Mouse (Mus musculus) lung, postnatal 0 days (tissue): ENCODE data around the gene Ccnl1. TPM values are rescaled to one million over a fixed set of nuclear protein-coding genes. Genes with fewer than 3 reads are reported as not detected.

Source experiments
- ATAC-seq: fragments of 200-750 bp; cut with Nextera tagmentation; 2 replicates; pipeline ENCODE4 v1.8.0; 2017; ENCODE audit warnings: moderate library complexity
- DNase-seq: peaks from one replicate; pipeline ENCODE4 v3.0.0-alpha.2; 2016; ENCODE audit warnings: low spot score
- H3K27ac ChIP-seq: fragments of 300-500 bp; sonication (generic); 2 replicates; pipeline ENCODE4 v1.5.1; 2014; ENCODE audit warnings: antibody characterized with exemption, mild to moderate bottlenecking, low read length, mixed read lengths
- H3K27me3 ChIP-seq: fragments of 300-500 bp; sonication (generic); replicated peaks from 2 replicates; pipeline ENCODE4 v1.6.1; 2014; ENCODE audit warnings: low read length, mixed read lengths; ENCODE audit not compliant: insufficient read depth
- H3K36me3 ChIP-seq: fragments of 300-500 bp; sonication (generic); 2 replicates; pipeline ENCODE4 v1.6.1; 2014; ENCODE audit warnings: low read length, mixed read lengths; ENCODE audit not compliant: insufficient read depth
- H3K4me1 ChIP-seq: fragments of 300-500 bp; sonication (generic); 2 replicates; pipeline ENCODE4 v1.6.1; 2014; ENCODE audit warnings: antibody characterized with exemption, low read depth, low read length, mixed read lengths; ENCODE audit not compliant: insufficient read depth
- H3K4me2 ChIP-seq: fragments of 300-500 bp; sonication (generic); replicated peaks from 2 replicates; pipeline ENCODE4 v1.6.1; 2014; ENCODE audit warnings: low read depth, mild to moderate bottlenecking, low read length, moderate library complexity, mixed read lengths
- H3K4me3 ChIP-seq: fragments of 300-500 bp; sonication (generic); 2 replicates; pipeline ENCODE4 v1.5.1; 2014; ENCODE audit warnings: low read depth, low read length
- H3K9ac ChIP-seq: fragments of 300-500 bp; sonication (generic); replicated peaks from 2 replicates; pipeline ENCODE4 v1.6.1; 2014; ENCODE audit warnings: low read depth, mild to moderate bottlenecking
- H3K9me3 ChIP-seq: fragments of 300-500 bp; sonication (generic); 2 replicates; pipeline ENCODE4 v1.6.1; 2016; ENCODE audit warnings: low read length, mixed read lengths
- CTCF ChIP-seq: IDR thresholded peaks from 2 replicates; pipeline ENCODE4 v1.5.1; 2016; ENCODE audit warnings: antibody characterized with exemption, mild to moderate bottlenecking
- EP300 ChIP-seq: IDR thresholded peaks from 2 replicates; pipeline ENCODE4 v1.6.1; 2016; ENCODE audit warnings: antibody characterized with exemption, mild to moderate bottlenecking, control low read depth
- WGBS: fragments of 180-500 bp; shearing (Covaris S2); extraction: QIAGEN DNeasy Blood & Tissue Kit; methylation state at CpG from one replicate; pipeline ENCODE4 v1.1.7; 2014; 5-methylcytosine and 5-hydroxymethylcytosine counted together
- polyA plus RNA-seq: library from polyadenylated mRNA; unstranded; fragments of >200 nt; fragmentation: Nextera tagmentation; extraction: Ambion mirVana; gene quantifications from 2 replicates; pipeline ENCODE4 v1.2.1, GENCODE M21; 2015

Gene Ccnl1
- polyA plus RNA-seq, 1 experiment from 2014 or later: 94.5 TPM

- H3K36me3 ChIP-seq: no peaks in the 10 kb centered on the region
- H3K4me3 ChIP-seq: no peak overlapping the region
- ATAC-seq (no peak), DNase-seq (peak; percentile 6)
- H3K27ac ChIP-seq: no peak overlapping the region
- no peak overlapping the region for H3K9ac ChIP-seq
- peaks cover 17% of the 10 kb centered on the region for H3K4me1 ChIP-seq
- 71% methylated on average over 5 of the region's 5 CpGs for WGBS
- H3K4me2 ChIP-seq: no peak overlapping the region
- H3K27me3 ChIP-seq: no peaks in the 10 kb centered on the region
- TF ChIP-seq CTCF (no peak), EP300 (peak; percentile 54)
- H3K9me3 ChIP-seq: no peaks in the 10 kb centered on the region
Observed at GRCm38 (mm10) chr3:65925058-65925740, 32.9 kb downstream of the Ccnl1 start.

- H3K27me3 ChIP-seq: no peaks in the 10 kb centered on the region
- H3K4me3 ChIP-seq: no peak overlapping the region
- H3K9ac ChIP-seq: no peak overlapping the region
- no peak overlapping the region for H3K27ac ChIP-seq
- 67% methylated on average over 6 of the region's 6 CpGs for WGBS
- TF ChIP-seq CTCF (no peak), EP300 (no peak)
- H3K4me2 ChIP-seq: no peak overlapping the region
- peak; percentile 16 for DNase-seq
- ATAC-seq: peak; percentile 58
- no peaks in the 10 kb centered on the region for H3K36me3 ChIP-seq
- peaks cover under 1% of the 10 kb centered on the region; the same call in 1 of the 2 replicates for H3K4me1 ChIP-seq
- H3K9me3 ChIP-seq: no peaks in the 10 kb centered on the region
Observed at GRCm38 (mm10) chr3:65922420-65922819, 35.6 kb downstream of the Ccnl1 start.

GRCm38 (mm10) chr3:65921671-65922070 is 36.4 kb downstream of the Ccnl1 start:
- ATAC-seq (no peak), DNase-seq (no peak)
- no peaks in the 10 kb centered on the region for H3K4me1 ChIP-seq
- H3K27ac ChIP-seq: no peak overlapping the region
- TF ChIP-seq EP300: no peak
- H3K9me3 ChIP-seq: no peaks in the 10 kb centered on the region
- no peaks in the 10 kb centered on the region for H3K27me3 ChIP-seq
- no peak overlapping the region for H3K9ac ChIP-seq
- H3K36me3 ChIP-seq: no peaks in the 10 kb centered on the region
- no peak overlapping the region for H3K4me3 ChIP-seq
- H3K4me2 ChIP-seq: no peak overlapping the region
- WGBS: 83% methylated on average over 1 of the region's 1 CpGs

- WGBS: 100% methylated on average over 2 of the region's 2 CpGs
Observed at GRCm38 (mm10) chr3:65919016-65919415, 39.0 kb downstream of the Ccnl1 start.

GRCm38 (mm10) chr3:65912928-65913327 is 45.1 kb downstream of the Ccnl1 start:
- 60% methylated on average over 4 of the region's 4 CpGs for WGBS
- DNase-seq (no peak), ATAC-seq (no peak)
- no peak overlapping the region for H3K27ac ChIP-seq
- TF ChIP-seq CTCF: no peak
- no peak for TF ChIP-seq EP300
- no peaks in the 10 kb centered on the region for H3K4me1 ChIP-seq
- H3K4me2 ChIP-seq: no peak overlapping the region
- H3K4me3 ChIP-seq: no peak overlapping the region
- no peak overlapping the region for H3K9ac ChIP-seq
- H3K9me3 ChIP-seq: no peaks in the 10 kb centered on the region
- H3K27me3 ChIP-seq: no peaks in the 10 kb centered on the region
- no peaks in the 10 kb centered on the region for H3K36me3 ChIP-seq

More at GRCm38 (mm10) chr3:65919016-65919415, 39.0 kb downstream of the Ccnl1 start:
- Histone ChIP-seq H3K27me3 (no peaks in the 10 kb centered on the region), H3K4me2 (no peak overlapping the region), H3K4me3 (no peak overlapping the region), H3K9me3 (no peaks in the 10 kb centered on the region), H3K4me1 (no peaks in the 10 kb centered on the region), H3K27ac (no peak overlapping the region), H3K9ac (no peak overlapping the region), H3K36me3 (no peaks in the 10 kb centered on the region)
- TF ChIP-seq CTCF: no peak
- no peak for DNase-seq
- no peak for ATAC-seq

- no peak overlapping the region for H3K4me3 ChIP-seq
- TF ChIP-seq CTCF (no peak), EP300 (no peak)
- no peak overlapping the region for H3K4me2 ChIP-seq
Observed at GRCm38 (mm10) chr3:65912217-65912616, 45.8 kb downstream of the Ccnl1 start.

More at GRCm38 (mm10) chr3:65912217-65912616, 45.8 kb downstream of the Ccnl1 start:
- 61% methylated on average over 11 of the region's 11 CpGs for WGBS
- H3K36me3 ChIP-seq: no peaks in the 10 kb centered on the region
- no peak for ATAC-seq
- no peaks in the 10 kb centered on the region for H3K27me3 ChIP-seq
- H3K4me1 ChIP-seq: no peaks in the 10 kb centered on the region
- no peaks in the 10 kb centered on the region for H3K9me3 ChIP-seq
- DNase-seq: no peak
- H3K27ac ChIP-seq: no peak overlapping the region
- H3K9ac ChIP-seq: no peak overlapping the region
